Mouse (Mus musculus) myocyte (in vitro differentiated cells): ENCODE results near the gene Col4a2. TPM values are rescaled to one million over a fixed set of nuclear protein-coding genes. Genes with fewer than 3 reads are reported as not detected.

Experiments
- H3K27me3 ChIP-seq: one replicate; pipeline ENCODE4 v1.6.1; 2011; ENCODE audit not compliant: control insufficient read depth, insufficient read depth, insufficient read length
- H3K36me3 ChIP-seq: one replicate; pipeline ENCODE4 v1.6.1; 2011; ENCODE audit not compliant: control insufficient read depth, insufficient read depth
- H3K4me2 ChIP-seq: one replicate; pipeline ENCODE4 v1.6.1; 2011; ENCODE audit warnings: low read depth, control low read depth
- H3K4me3 ChIP-seq: one replicate; pipeline ENCODE4 v1.5.1; 2011; ENCODE audit warnings: mild to moderate bottlenecking, control low read depth, moderate library complexity
- H3K79me2 ChIP-seq: one replicate; pipeline ENCODE4 v1.6.1; 2011; ENCODE audit not compliant: control insufficient read depth, insufficient read depth
- H3ac ChIP-seq: one replicate; pipeline ENCODE4 v1.6.1; 2011; ENCODE audit not compliant: control insufficient read depth, insufficient read length
- CEBPB ChIP-seq: IDR thresholded peaks from 2 replicates; pipeline ENCODE4 v1.6.1; 2011; ENCODE audit warnings: mild to moderate bottlenecking, moderate library complexity; ENCODE audit not compliant: poor library complexity, insufficient read depth, severe bottlenecking
- E2F4 ChIP-seq: IDR thresholded peaks from one replicate; pipeline ENCODE4 v1.6.1; 2011; ENCODE audit warnings: mild to moderate bottlenecking, control low read depth, moderate library complexity; ENCODE audit not compliant: insufficient read depth
- MAX ChIP-seq: IDR thresholded peaks from one replicate; pipeline ENCODE4 v1.6.1; 2011; ENCODE audit warnings: low read depth, mild to moderate bottlenecking, control low read depth
- MYOD1 ChIP-seq, 3 experiments: IDR thresholded peaks; one replicate each; pipeline ENCODE4 v1.6.1; 2011; ENCODE audit warnings: control low read depth in 2 of 3, low read depth in 2 of 3, mild to moderate bottlenecking in 2 of 3, moderate library complexity in 1 of 3; ENCODE audit not compliant: insufficient read length in 2 of 3, control insufficient read depth in 1 of 3
- MYOG ChIP-seq, 3 experiments: IDR thresholded peaks; one replicate each; pipeline ENCODE4 v1.6.1; 2011; ENCODE audit warnings: control low read depth in 2 of 3, low read depth in 2 of 3, mild to moderate bottlenecking in 2 of 3; ENCODE audit not compliant: insufficient read length in 2 of 3, control insufficient read depth in 1 of 3, insufficient read depth in 1 of 3
- POLR2A ChIP-seq: IDR thresholded peaks from one replicate; pipeline ENCODE4 v1.6.1; 2011; ENCODE audit warnings: low read depth, mild to moderate bottlenecking, control low read depth, moderate library complexity; ENCODE audit not compliant: insufficient read length
- POLR2AphosphoS2 ChIP-seq: IDR thresholded peaks from one replicate; pipeline ENCODE4 v1.6.1; 2011; ENCODE audit warnings: low read depth, control low read depth; ENCODE audit not compliant: insufficient read length
- REST ChIP-seq: IDR thresholded peaks from one replicate; pipeline ENCODE4 v1.6.1; 2011; ENCODE audit warnings: mild to moderate bottlenecking, control low read depth, moderate library complexity; ENCODE audit not compliant: insufficient read depth, insufficient read length
- SRF ChIP-seq: IDR thresholded peaks from one replicate; pipeline ENCODE4 v1.6.1; 2011; ENCODE audit warnings: low read depth; ENCODE audit not compliant: control insufficient read depth, insufficient read length
- TCF12 ChIP-seq: IDR thresholded peaks from one replicate; pipeline ENCODE4 v1.6.1; 2011; ENCODE audit warnings: mild to moderate bottlenecking, control low read depth; ENCODE audit not compliant: poor library complexity, insufficient read depth, severe bottlenecking
- TCF3 ChIP-seq: IDR thresholded peaks from one replicate; pipeline ENCODE4 v1.6.1; 2011; ENCODE audit warnings: low read depth, control low read depth; ENCODE audit not compliant: insufficient read length
- USF1 ChIP-seq: IDR thresholded peaks from one replicate; pipeline ENCODE4 v1.6.1; 2011; ENCODE audit warnings: low read depth, mild to moderate bottlenecking, control low read depth, moderate library complexity
- polyA plus RNA-seq: library from polyadenylated mRNA; unstranded; fragments of >200 nt; fragmentation: generic; extraction: Trizol; gene quantifications from one replicate; pipeline ENCODE4 v1.2.1, GENCODE M21; 2012; ENCODE audit warnings: missing spikeins

The Col4a2 gene
- polyA plus RNA-seq, 1 experiment = 47.3 TPM

- no peaks in the 10 kb centered on the region for H3K36me3 ChIP-seq
- no peak overlapping the region for H3K4me2 ChIP-seq
- H3K4me3 ChIP-seq = no peak overlapping the region
- no peaks in the 10 kb centered on the region for H3K27me3 ChIP-seq
- H3K79me2 ChIP-seq = peaks cover 5% of the 10 kb centered on the region
- TF ChIP-seq POLR2AphosphoS2 = no peak
- TF ChIP-seq MYOG (IDR thresholded peaks at IDR 0.05; ENCODE audit: control insufficient read depth in 1 of 3, insufficient read depth in 1 of 3, insufficient read length in 2 of 3, low read depth in 2 of 3) = no peak
- TF ChIP-seq REST = no peak
- TF ChIP-seq CEBPB = no peak
- no peak for TF ChIP-seq POLR2A
- TF ChIP-seq E2F4 = no peak
- TF ChIP-seq SRF = no peak
- no peak for TF ChIP-seq USF1
- no peak for TF ChIP-seq TCF3
- no peak for TF ChIP-seq TCF12
- H3ac ChIP-seq = no peak overlapping the region
Observed at GRCm38 (mm10) chr8:11336346-11336745, 23.7 kb downstream of the Col4a2 start.

DNA sequence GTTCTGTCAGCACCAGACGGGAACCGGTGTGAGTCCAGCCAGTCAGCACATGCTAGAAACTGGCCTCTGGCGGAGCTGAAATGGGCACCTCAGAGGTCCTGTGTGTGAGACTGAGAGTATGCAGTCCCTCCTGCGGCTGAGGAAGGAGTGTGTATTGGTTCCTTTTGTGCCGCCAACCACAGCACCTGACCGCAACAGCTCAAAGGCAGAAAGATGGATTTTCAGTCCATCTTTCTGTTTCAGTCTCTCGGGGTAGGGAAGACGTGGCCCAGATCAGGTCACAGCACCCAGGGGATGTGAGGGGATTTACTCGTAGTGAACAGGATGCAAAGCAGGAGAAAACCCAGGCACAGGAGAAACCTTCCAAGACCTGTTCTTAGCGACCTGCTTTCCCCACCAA, 25.0 kb downstream of the Col4a2 start:
- Histone ChIP-seq H3K27me3 (no peaks in the 10 kb centered on the region), H3K4me2 (no peak overlapping the region), H3K4me3 (no peak overlapping the region), H3K36me3 (no peaks in the 10 kb centered on the region), H3K79me2 (peaks cover 5% of the 10 kb centered on the region), H3ac (no peak overlapping the region)
- TF ChIP-seq TCF12 = no peak

GRCm38 (mm10) chr8:11338507-11338906, 25.9 kb downstream of the Col4a2 start:
- no peak overlapping the region for H3ac ChIP-seq
- H3K4me2 ChIP-seq = no peak overlapping the region
- H3K4me3 ChIP-seq = no peak overlapping the region
- no peaks in the 10 kb centered on the region for H3K36me3 ChIP-seq
- H3K79me2 ChIP-seq = peaks cover 5% of the 10 kb centered on the region
- TF ChIP-seq REST = no peak
- no peak for TF ChIP-seq USF1
- TF ChIP-seq TCF12 = no peak
- no peak for TF ChIP-seq POLR2A
- TF ChIP-seq POLR2AphosphoS2 = no peak
- no peak for TF ChIP-seq SRF
- no peak for TF ChIP-seq MAX
- no peak for TF ChIP-seq E2F4
- no peak for TF ChIP-seq CEBPB
- no peak for TF ChIP-seq TCF3
- H3K27me3 ChIP-seq = no peaks in the 10 kb centered on the region

DNA sequence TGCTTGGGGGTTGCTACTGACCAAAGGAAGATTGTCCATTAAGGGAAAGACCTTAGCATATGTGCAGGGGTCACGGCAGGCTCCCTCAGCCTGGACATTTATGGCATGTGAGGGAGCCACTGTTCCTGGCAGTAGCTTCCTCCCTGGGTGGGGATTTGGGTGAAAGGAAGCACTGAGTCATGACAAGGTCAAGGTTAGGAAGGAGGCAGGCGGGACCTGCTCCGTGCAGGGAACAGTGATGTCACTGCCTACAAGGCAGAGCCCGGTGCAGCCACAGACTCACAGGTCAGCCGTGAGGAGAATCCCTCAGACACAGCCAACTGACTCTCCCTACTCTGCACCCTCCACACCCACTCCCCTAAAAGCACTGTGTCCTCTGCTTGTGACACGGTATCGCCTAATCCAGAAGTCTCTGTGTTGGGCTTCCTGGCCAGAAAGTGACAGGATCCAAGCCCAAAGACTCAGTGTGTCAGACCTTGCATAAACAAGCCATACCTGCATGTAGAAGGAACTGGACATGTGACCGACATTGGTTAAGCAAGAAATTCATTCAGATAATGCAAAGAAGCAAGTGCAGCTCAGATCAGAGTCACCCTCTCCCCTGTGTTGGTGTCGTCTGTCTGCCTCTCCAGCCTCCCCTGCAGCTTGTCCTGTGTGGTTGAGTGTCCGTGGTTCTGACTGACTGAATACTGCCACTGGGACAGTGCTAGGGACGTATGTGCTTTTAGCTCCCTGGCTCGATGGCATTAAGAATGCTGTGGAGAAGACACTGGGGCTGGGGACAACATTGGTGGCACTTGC, 27.9 kb downstream of the Col4a2 start:
- Histone ChIP-seq H3ac (no peak overlapping the region), H3K4me2 (peak overlapping the region; percentile 30), H3K36me3 (no peaks in the 10 kb centered on the region), H3K4me3 (no peak overlapping the region), H3K79me2 (no peaks in the 10 kb centered on the region), H3K27me3 (no peaks in the 10 kb centered on the region)
- TF ChIP-seq REST = no peak
- no peak for TF ChIP-seq USF1
- no peak for TF ChIP-seq SRF
- no peak for TF ChIP-seq MAX
- no peak for TF ChIP-seq MYOG (IDR thresholded peaks at IDR 0.05; ENCODE audit: control insufficient read depth in 1 of 3, insufficient read depth in 1 of 3, insufficient read length in 2 of 3, low read depth in 2 of 3)
- TF ChIP-seq MYOD1 (IDR thresholded peaks at IDR 0.05; ENCODE audit: control insufficient read depth in 1 of 3, insufficient read length in 2 of 3, low read depth in 2 of 3) = no peak

DNA sequence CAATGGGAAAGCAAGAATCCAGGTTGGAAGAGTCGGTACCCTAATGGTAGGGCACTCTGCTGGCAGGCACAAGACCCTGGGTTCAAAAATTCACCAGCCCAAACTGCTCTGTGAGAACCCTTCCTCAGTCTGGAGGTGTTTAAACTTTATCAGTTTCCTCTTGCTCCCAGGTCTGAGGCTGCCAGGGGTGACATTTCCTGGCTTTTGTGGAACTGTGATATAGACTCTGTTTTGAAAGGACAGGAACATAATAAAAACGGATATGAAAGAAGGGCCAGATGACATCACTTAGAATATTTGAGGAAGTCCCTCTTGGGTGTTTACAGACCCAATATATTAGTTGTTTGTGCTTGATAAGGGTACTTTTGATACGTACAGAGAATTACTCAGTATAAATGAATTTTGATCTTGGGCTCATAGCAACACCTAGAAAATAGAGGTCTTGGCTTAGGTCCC, 28.5 kb downstream of the Col4a2 start:
- Histone ChIP-seq H3K4me2 (no peak overlapping the region), H3K4me3 (no peak overlapping the region), H3K27me3 (no peaks in the 10 kb centered on the region)

More for the DNA sequence above, 28.5 kb downstream of the Col4a2 start:
- H3ac ChIP-seq = no peak overlapping the region
- TF ChIP-seq CEBPB (no peak), MYOG (IDR thresholded peaks at IDR 0.05; ENCODE audit: control insufficient read depth in 1 of 3, insufficient read depth in 1 of 3, insufficient read length in 2 of 3, low read depth in 2 of 3) (no peak), REST (no peak), MAX (no peak)
- no peaks in the 10 kb centered on the region for H3K79me2 ChIP-seq
- H3K36me3 ChIP-seq = no peaks in the 10 kb centered on the region
